Mouse (Mus musculus) limb, embryonic 15.5 days (tissue): ENCODE data around the gene Cpsf6. TPM values are rescaled to one million over a fixed set of nuclear protein-coding genes. Genes with fewer than 3 reads are reported as not detected.
"Not testable (repeated sequence)": the region's sequence is repeated elsewhere in the genome, so short reads cannot be mapped to it uniquely, and the experiment has no call there.

ENCODE experiments used
- ATAC-seq: fragments of 200-750 bp; cut with Nextera tagmentation; 2 replicates; pipeline ENCODE4 v1.8.0; 2017; ENCODE audit warnings: low read depth, moderate TSS enrichment; ENCODE audit not compliant: insufficient number of reproducible peaks, low FRiP score, low TSS enrichment
- H3K27ac ChIP-seq: fragments of 300-500 bp; sonication (generic); 2 replicates; pipeline ENCODE4 v1.5.1; 2015; ENCODE audit warnings: moderate library complexity, mild to moderate bottlenecking, inconsistent platforms
- H3K27me3 ChIP-seq: fragments of 300-500 bp; sonication (generic); 2 replicates; pipeline ENCODE4 v1.6.1; 2015; ENCODE audit warnings: inconsistent platforms
- H3K36me3 ChIP-seq: fragments of 300-500 bp; sonication (generic); 2 replicates; pipeline ENCODE4 v1.6.1; 2015; ENCODE audit warnings: inconsistent platforms
- H3K4me1 ChIP-seq: fragments of 300-500 bp; sonication (generic); 2 replicates; pipeline ENCODE4 v1.6.1; 2015; ENCODE audit warnings: inconsistent platforms
- H3K4me2 ChIP-seq: fragments of 300-500 bp; sonication (generic); 2 replicates; pipeline ENCODE4 v1.6.1; 2015; ENCODE audit warnings: mild to moderate bottlenecking, inconsistent platforms
- H3K4me3 ChIP-seq: fragments of 300-500 bp; sonication (generic); 2 replicates; pipeline ENCODE4 v1.5.1; 2015; ENCODE audit warnings: mild to moderate bottlenecking, inconsistent platforms
- H3K9ac ChIP-seq: fragments of 300-500 bp; sonication (generic); 2 replicates; pipeline ENCODE4 v1.6.1; 2015; ENCODE audit warnings: inconsistent platforms
- H3K9me3 ChIP-seq: fragments of 300-500 bp; sonication (generic); 2 replicates; pipeline ENCODE4 v1.6.1; 2016; ENCODE audit warnings: inconsistent platforms
- WGBS: fragments of 180-500 bp; shearing (Covaris S2); methylation state at CpG from one replicate; pipeline ENCODE4 v1.1.7; 2015; 5-methylcytosine and 5-hydroxymethylcytosine counted together
- polyA plus RNA-seq: library from polyadenylated mRNA; unstranded; fragments of >200 nt; fragmentation: Nextera tagmentation; extraction: Ambion mirVana; gene quantifications from 2 replicates; pipeline ENCODE4 v1.2.1, GENCODE M21; 2015

Gene Cpsf6
- polyA plus RNA-seq, 1 experiment from 2014 or later = 125 TPM

- 67% methylated on average over 3 of the region's 3 CpGs for WGBS
- H3K4me1 ChIP-seq = peaks cover 4% of the 10 kb centered on the region; the same call in 1 of the 2 replicates
- H3K9ac ChIP-seq = no peak overlapping the region
- H3K27me3 ChIP-seq = no peaks in the 10 kb centered on the region
- no peak overlapping the region for H3K4me2 ChIP-seq
- H3K9me3 ChIP-seq = no peaks in the 10 kb centered on the region
- H3K27ac ChIP-seq = no peak overlapping the region
- H3K4me3 ChIP-seq = no peak overlapping the region
- ATAC-seq = no peak
- no peaks in the 10 kb centered on the region for H3K36me3 ChIP-seq
These were observed 15.1 kb upstream of the Cpsf6 start for GRCm38 (mm10) chr10:117394738-117395550.

- Histone ChIP-seq H3K4me3 (peak overlapping the region; percentile 39), H3K9ac (0 out of 2 replicates have a peak overlapping the region, but pooled peaks have one; percentile 20), H3K4me1 (peaks cover 4% of the 10 kb centered on the region; the same call in 1 of the 2 replicates), H3K27ac (0 out of 2 replicates have a peak overlapping the region, but pooled peaks have one; percentile 11), H3K9me3 (no peaks in the 10 kb centered on the region), H3K4me2 (peak overlapping the region; percentile 63), H3K36me3 (no peaks in the 10 kb centered on the region), H3K27me3 (no peaks in the 10 kb centered on the region)
- 57% methylated on average over 11 of the region's 11 CpGs for WGBS
- ATAC-seq = no peak
These were observed 14.1 kb upstream of the Cpsf6 start for GRCm38 (mm10) chr10:117393891-117394395.

- H3K4me1 ChIP-seq = peaks cover 4% of the 10 kb centered on the region; the same call in 1 of the 2 replicates
- H3K9ac ChIP-seq = 0 out of 2 replicates have a peak overlapping the region, but pooled peaks have one; percentile 20
- under 1% methylated on average over 24 of the region's 27 CpGs for WGBS
- H3K36me3 ChIP-seq = no peaks in the 10 kb centered on the region
- no peaks in the 10 kb centered on the region for H3K27me3 ChIP-seq
- peak overlapping the region; percentile 39 for H3K4me3 ChIP-seq
- H3K9me3 ChIP-seq = no peaks in the 10 kb centered on the region
- peak overlapping the region; percentile 18 for H3K27ac ChIP-seq
- no peak for ATAC-seq
- H3K4me2 ChIP-seq = peak overlapping the region; percentile 63
These were observed 13.5 kb upstream of the Cpsf6 start for GRCm38 (mm10) chr10:117393196-117393890.

- H3K9me3 ChIP-seq = no peaks in the 10 kb centered on the region
- H3K36me3 ChIP-seq = no peaks in the 10 kb centered on the region
- ATAC-seq = no peak
- no peaks in the 10 kb centered on the region for H3K27me3 ChIP-seq
- H3K27ac ChIP-seq = no peak overlapping the region
- H3K4me1 ChIP-seq = peaks cover 4% of the 10 kb centered on the region; the same call in 1 of the 2 replicates
- peak overlapping the region; percentile 63 for H3K4me2 ChIP-seq
- no peak overlapping the region for H3K9ac ChIP-seq
- H3K4me3 ChIP-seq = peak overlapping the region; percentile 39
- 4% methylated on average over 6 of the region's 6 CpGs for WGBS
These were observed 13.0 kb upstream of the Cpsf6 start for GRCm38 (mm10) chr10:117392832-117393195.

GRCm38 (mm10) chr10:117392397-117392796, 12.6 kb upstream of the Cpsf6 start:
- H3K36me3 ChIP-seq, H3K4me3 ChIP-seq, H3K27me3 ChIP-seq, H3K27ac ChIP-seq, ATAC-seq, H3K4me2 ChIP-seq, H3K9me3 ChIP-seq, H3K9ac ChIP-seq, H3K4me1 ChIP-seq: not testable (repeated sequence)
- 90% methylated on average over 1 of the region's 1 CpGs for WGBS

GRCm38 (mm10) chr10:117391801-117392200, 12.0 kb upstream of the Cpsf6 start:
- Histone ChIP-seq H3K27me3 (no peaks in the 10 kb centered on the region), H3K4me3 (no peak overlapping the region), H3K36me3 (no peaks in the 10 kb centered on the region), H3K9ac (no peak overlapping the region), H3K27ac (no peak overlapping the region), H3K4me2 (no peak overlapping the region), H3K4me1 (peaks cover 4% of the 10 kb centered on the region; the same call in 1 of the 2 replicates), H3K9me3 (no peaks in the 10 kb centered on the region)
- ATAC-seq = no peak
- WGBS = 91% methylated on average over 2 of the region's 2 CpGs

GRCm38 (mm10) chr10:117391057-117391456, 11.2 kb upstream of the Cpsf6 start:
- 28% methylated on average over 5 of the region's 5 CpGs for WGBS
- Histone ChIP-seq H3K4me2 (no peak overlapping the region), H3K4me3 (no peak overlapping the region), H3K9me3 (no peaks in the 10 kb centered on the region), H3K27ac (no peak overlapping the region), H3K9ac (no peak overlapping the region), H3K4me1 (peaks cover 4% of the 10 kb centered on the region; the same call in 1 of the 2 replicates), H3K27me3 (no peaks in the 10 kb centered on the region), H3K36me3 (no peaks in the 10 kb centered on the region)
- no peak for ATAC-seq

GRCm38 (mm10) chr10:117389904-117390875, 10.4 kb upstream of the Cpsf6 start:
- Histone ChIP-seq H3K27ac (no peak overlapping the region), H3K4me2 (no peak overlapping the region), H3K27me3 (no peaks in the 10 kb centered on the region), H3K9me3 (no peaks in the 10 kb centered on the region), H3K9ac (no peak overlapping the region), H3K4me3 (no peak overlapping the region), H3K36me3 (no peaks in the 10 kb centered on the region), H3K4me1 (peaks cover 4% of the 10 kb centered on the region; the same call in 1 of the 2 replicates)
- 54% methylated on average over 31 of the region's 31 CpGs for WGBS
- no peak for ATAC-seq

GRCm38 (mm10) chr10:117389371-117389740, 9.5 kb upstream of the Cpsf6 start:
- Histone ChIP-seq H3K27me3 (no peaks in the 10 kb centered on the region), H3K4me3 (no peak overlapping the region)

GRCm38 (mm10) chr10:117388637-117389370, 9.0 kb upstream of the Cpsf6 start:
- Histone ChIP-seq H3K9me3 (no peaks in the 10 kb centered on the region), H3K4me2 (no peak overlapping the region), H3K27me3 (no peaks in the 10 kb centered on the region), H3K9ac (no peak overlapping the region), H3K27ac (no peak overlapping the region), H3K4me3 (no peak overlapping the region), H3K36me3 (no peaks in the 10 kb centered on the region), H3K4me1 (peaks cover 3% of the 10 kb centered on the region; the same call in 1 of the 2 replicates)
- no peak for ATAC-seq
- 65% methylated on average over 2 of the region's 2 CpGs for WGBS

More at GRCm38 (mm10) chr10:117389371-117389740, 9.5 kb upstream of the Cpsf6 start:
- WGBS = 78% methylated on average over 1 of the region's 1 CpGs
- Histone ChIP-seq H3K27ac (no peak overlapping the region), H3K4me2 (no peak overlapping the region), H3K9ac (no peak overlapping the region), H3K9me3 (no peaks in the 10 kb centered on the region), H3K36me3 (no peaks in the 10 kb centered on the region), H3K4me1 (peaks cover 4% of the 10 kb centered on the region; the same call in 1 of the 2 replicates)
- ATAC-seq = no peak
